Mouse (Mus musculus): ENCODE results near the gene Anxa7.

The Anxa7 gene

GRCm38 (mm10) chr14:20432420-20432819, 47.5 kb downstream of the Anxa7 start:
- DNase-seq (ENCODE audit: low spot score), result no peak

GRCm38 (mm10) chr14:20431726-20432125, 48.2 kb downstream of the Anxa7 start:
- no peak for DNase-seq (ENCODE audit: low spot score)

GRCm38 (mm10) chr14:20429833-20430232, 50.1 kb downstream of the Anxa7 start:
- no peak for DNase-seq (ENCODE audit: low spot score)

- no peak for DNase-seq (ENCODE audit: low spot score)
These were observed 51.3 kb downstream of the Anxa7 start for GRCm38 (mm10) chr14:20428593-20428992.

GRCm38 (mm10) chr14:20423046-20423445, 56.9 kb downstream of the Anxa7 start:
- DNase-seq (ENCODE audit: low spot score), result no peak

GRCm38 (mm10) chr14:20422257-20422656, 57.7 kb downstream of the Anxa7 start:
- DNase-seq (ENCODE audit: low spot score), result no peak
